Mouse (Mus musculus) stomach, embryonic 16.5 days (tissue): ENCODE data around the gene Serpina1b. TPM values are rescaled to one million over a fixed set of nuclear protein-coding genes. Genes with fewer than 3 reads are reported as not detected.
"Not testable (repeated sequence)": the region's sequence is repeated elsewhere in the genome, so short reads cannot be mapped to it uniquely, and the experiment has no call there.

ENCODE experiments used
- ATAC-seq: fragments of 200-750 bp; cut with Nextera tagmentation; 2 replicates; pipeline ENCODE4 v1.8.0; 2017; ENCODE audit warnings: moderate number of reproducible peaks, moderate TSS enrichment; ENCODE audit not compliant: insufficient read depth, low FRiP score
- H3K27ac ChIP-seq: fragments of 300-500 bp; sonication (generic); 2 replicates; pipeline ENCODE4 v1.5.1; 2014; ENCODE audit warnings: low read length
- H3K27me3 ChIP-seq: fragments of 300-500 bp; sonication (generic); 2 replicates; pipeline ENCODE4 v1.6.1; 2014; ENCODE audit warnings: low read length, control low read depth, mixed read lengths; ENCODE audit not compliant: control insufficient read depth, insufficient read depth
- H3K36me3 ChIP-seq: fragments of 300-500 bp; sonication (generic); 2 replicates; pipeline ENCODE4 v1.6.1; 2014; ENCODE audit warnings: low read length; ENCODE audit not compliant: control insufficient read depth, insufficient read depth
- H3K4me1 ChIP-seq: fragments of 300-500 bp; sonication (generic); 2 replicates; pipeline ENCODE4 v1.6.1; 2014; ENCODE audit warnings: low read length, control low read depth, mixed read lengths; ENCODE audit not compliant: control insufficient read depth, insufficient read depth
- H3K4me2 ChIP-seq: fragments of 300-500 bp; sonication (generic); 2 replicates; pipeline ENCODE4 v1.6.1; 2014; ENCODE audit warnings: low read depth, low read length, mixed read lengths
- H3K4me3 ChIP-seq: fragments of 300-500 bp; sonication (generic); replicated peaks from 2 replicates; pipeline ENCODE4 v1.5.1; 2014; ENCODE audit warnings: mild to moderate bottlenecking, low read length
- H3K9ac ChIP-seq: fragments of 300-500 bp; sonication (generic); 2 replicates; pipeline ENCODE4 v1.6.1; 2014; ENCODE audit warnings: low read length
- H3K9me3 ChIP-seq: fragments of 300-500 bp; sonication (generic); replicated peaks from 2 replicates; pipeline ENCODE4 v1.6.1; 2016; ENCODE audit warnings: low read length, control low read depth; ENCODE audit not compliant: control insufficient read depth
- WGBS: fragments of 180-500 bp; shearing (Covaris S2); extraction: QIAGEN DNeasy Blood & Tissue Kit; methylation state at CpG from one replicate; pipeline ENCODE4 v1.1.7; 2014; 5-methylcytosine and 5-hydroxymethylcytosine counted together
- polyA plus RNA-seq: library from polyadenylated mRNA; unstranded; fragments of >200 nt; fragmentation: Nextera tagmentation; extraction: Ambion mirVana; gene quantifications from 2 replicates; pipeline ENCODE4 v1.2.1, GENCODE M21; 2015

Gene Serpina1b
- polyA plus RNA-seq, 1 experiment from 2014 or later: 47.5 TPM

GRCm38 (mm10) chr12:103683775-103684174, 146.4 kb downstream of the Serpina1b start:
- ATAC-seq: no peak

GRCm38 (mm10) chr12:103681739-103682138, 148.4 kb downstream of the Serpina1b start:
- no peak overlapping the region for H3K9ac ChIP-seq
- no peaks in the 10 kb centered on the region for H3K27me3 ChIP-seq
- H3K9me3 ChIP-seq: no peaks in the 10 kb centered on the region
- WGBS: 54% methylated on average over 2 of the region's 2 CpGs
- H3K4me3 ChIP-seq: no peak overlapping the region
- no peaks in the 10 kb centered on the region for H3K36me3 ChIP-seq
- ATAC-seq: no peak
- H3K4me1 ChIP-seq: no peaks in the 10 kb centered on the region
- H3K4me2 ChIP-seq: no peak overlapping the region
- H3K27ac ChIP-seq: no peak overlapping the region

More at GRCm38 (mm10) chr12:103683775-103684174, 146.4 kb downstream of the Serpina1b start:
- 49% methylated on average over 4 of the region's 4 CpGs for WGBS
- no peaks in the 10 kb centered on the region for H3K9me3 ChIP-seq
- H3K4me2 ChIP-seq: no peak overlapping the region
- no peak overlapping the region for H3K9ac ChIP-seq
- H3K27me3 ChIP-seq: no peaks in the 10 kb centered on the region
- H3K4me3 ChIP-seq: no peak overlapping the region
- H3K27ac ChIP-seq: no peak overlapping the region
- H3K36me3 ChIP-seq: no peaks in the 10 kb centered on the region
- H3K4me1 ChIP-seq: no peaks in the 10 kb centered on the region

- no peaks in the 10 kb centered on the region for H3K9me3 ChIP-seq
- H3K36me3 ChIP-seq: no peaks in the 10 kb centered on the region
- no peak overlapping the region for H3K27ac ChIP-seq
- 70% methylated on average over 2 of the region's 2 CpGs for WGBS
- ATAC-seq: no peak
- no peaks in the 10 kb centered on the region for H3K4me1 ChIP-seq
- no peak overlapping the region for H3K4me3 ChIP-seq
- H3K27me3 ChIP-seq: no peaks in the 10 kb centered on the region
- no peak overlapping the region for H3K9ac ChIP-seq
- H3K4me2 ChIP-seq: no peak overlapping the region
Measured at GRCm38 (mm10) chr12:103681169-103681568, 149.0 kb downstream of the Serpina1b start.

- H3K4me2 ChIP-seq, H3K27ac ChIP-seq, H3K4me3 ChIP-seq, H3K4me1 ChIP-seq, H3K9ac ChIP-seq, H3K36me3 ChIP-seq, H3K27me3 ChIP-seq, H3K9me3 ChIP-seq: not testable (repeated sequence)
- ATAC-seq: peak; percentile 58; the same call in 1 of the 2 replicates
- 90% methylated on average over 1 of the region's 1 CpGs for WGBS
Measured at GRCm38 (mm10) chr12:103679853-103680252, 150.3 kb downstream of the Serpina1b start.

Other genes with a start within 250 kb of the Serpina1b start
- gene Serpina10, start 198.9 kb downstream of the Serpina1b start, polyA plus RNA-seq: 2.0 and 3.3 TPM in 2 replicates
- 142 and 172 TPM in 2 replicates for gene Serpina6, start 173.2 kb downstream of the Serpina1b start, polyA plus RNA-seq
- 0.19 and 0.50 TPM in 2 replicates for gene Serpina16, start 154.2 kb downstream of the Serpina1b start, polyA plus RNA-seq
- gene Serpina1f, start 134.8 kb downstream of the Serpina1b start, polyA plus RNA-seq: not detected in 2 replicates
- 15.5 and 17.5 TPM in 2 replicates for gene Serpina1d, start 56.8 kb downstream of the Serpina1b start, polyA plus RNA-seq
- 29.1 and 33.5 TPM in 2 replicates for gene Serpina1a, start 33.2 kb upstream of the Serpina1b start, polyA plus RNA-seq
- 16.1 and 22.8 TPM in 2 replicates for gene Serpina1c, start 74.5 kb upstream of the Serpina1b start, polyA plus RNA-seq
- gene Serpina1e, start 128.6 kb upstream of the Serpina1b start, polyA plus RNA-seq: 12.6 and 17.0 TPM in 2 replicates
- 0.49 and 0.62 TPM in 2 replicates for gene Serpina11, start 159.6 kb upstream of the Serpina1b start, polyA plus RNA-seq
- 0.05 TPM in 1 of 2 replicates, not detected in the other for gene Serpina9, start 183.4 kb upstream of the Serpina1b start, polyA plus RNA-seq
- not detected in 2 replicates for gene Serpina12, start 214.1 kb upstream of the Serpina1b start, polyA plus RNA-seq